Mouse (Mus musculus): ENCODE measurements around the gene Natd1. TPM values are rescaled to one million over a fixed set of nuclear protein-coding genes. Genes with fewer than 3 reads are reported as not detected.

The Natd1 gene
- polyA plus RNA-seq, 1 experiment from 2014 or later = 19.8 TPM

DNA sequence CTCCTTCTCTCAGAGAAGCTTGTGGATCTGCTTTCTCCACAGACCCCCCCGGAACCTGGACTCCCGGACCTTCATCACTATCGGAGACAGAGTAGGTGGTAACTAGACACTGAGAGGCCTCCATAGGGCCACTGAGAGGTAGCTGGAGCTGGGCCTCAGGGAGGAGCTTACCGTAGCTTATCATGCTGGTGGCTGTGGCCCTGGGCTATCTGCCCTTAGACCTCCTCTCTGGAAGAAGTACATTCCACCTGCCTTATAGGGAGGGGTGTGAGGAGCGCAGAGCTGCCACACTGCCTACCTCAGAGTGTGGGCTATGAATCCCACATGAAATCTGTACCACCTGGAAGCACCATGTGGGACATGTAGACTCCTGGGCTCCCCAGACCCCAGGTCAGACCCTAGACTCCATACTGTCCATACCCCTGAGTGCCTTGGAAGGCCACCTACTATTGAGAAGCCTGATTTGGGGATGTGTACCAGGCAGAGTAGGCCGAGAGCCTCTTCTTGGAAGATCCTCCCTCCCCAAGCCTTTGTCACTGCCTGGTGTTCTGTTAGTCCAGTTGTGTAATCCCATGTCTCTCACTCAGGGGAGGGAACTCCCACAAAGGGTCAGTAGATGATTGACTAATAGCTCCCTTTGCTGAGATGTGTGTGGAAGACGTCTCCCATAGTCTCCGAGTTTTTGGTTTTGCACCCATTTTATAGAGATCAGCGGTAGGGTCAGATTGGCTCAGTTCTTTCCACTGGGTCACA is 27.9 kb upstream of the Natd1 start:
- no peaks in the 10 kb centered on the region for H3K9me3 ChIP-seq
- no peaks in the 10 kb centered on the region for H3K27me3 ChIP-seq (replicated peaks)
- H3K4me3 ChIP-seq = no peak overlapping the region
- H3K4me1 ChIP-seq = peaks cover 55% of the 10 kb centered on the region
- 56% methylated on average over 9 of the region's 9 CpGs for WGBS
- H3K27ac ChIP-seq (replicated peaks) = peak overlapping the region; percentile 55
- peaks cover 53% of the 10 kb centered on the region for H3K36me3 ChIP-seq
- ATAC-seq (ENCODE audit: extremely low read depth, insufficient number of reproducible peaks, low FRiP score, low TSS enrichment) = 0 out of 2 replicates have a peak, but pooled peaks have one; percentile 8
- H3K4me2 ChIP-seq = peak overlapping the region; percentile 39
- peak overlapping the region; percentile 30; the same call in 1 of the 2 replicates for H3K9ac ChIP-seq

GRCm38 (mm10) chr11:60941370-60941769 is 26.8 kb upstream of the Natd1 start:
- Histone ChIP-seq H3K9ac (peak overlapping the region; percentile 30; the same call in 1 of the 2 replicates), H3K4me3 (no peak overlapping the region), H3K27ac (replicated peaks) (peak overlapping the region; percentile 55), H3K27me3 (replicated peaks) (no peaks in the 10 kb centered on the region), H3K4me1 (peaks cover 65% of the 10 kb centered on the region), H3K36me3 (peaks cover 43% of the 10 kb centered on the region), H3K4me2 (peak overlapping the region; percentile 39), H3K9me3 (no peaks in the 10 kb centered on the region)
- ATAC-seq (ENCODE audit: extremely low read depth, insufficient number of reproducible peaks, low FRiP score, low TSS enrichment) = no peak
- WGBS = 35% methylated on average over 9 of the region's 9 CpGs

- peaks cover 74% of the 10 kb centered on the region for H3K4me1 ChIP-seq
Observed at GRCm38 (mm10) chr11:60940501-60940900, 26.0 kb upstream of the Natd1 start.

DNA sequence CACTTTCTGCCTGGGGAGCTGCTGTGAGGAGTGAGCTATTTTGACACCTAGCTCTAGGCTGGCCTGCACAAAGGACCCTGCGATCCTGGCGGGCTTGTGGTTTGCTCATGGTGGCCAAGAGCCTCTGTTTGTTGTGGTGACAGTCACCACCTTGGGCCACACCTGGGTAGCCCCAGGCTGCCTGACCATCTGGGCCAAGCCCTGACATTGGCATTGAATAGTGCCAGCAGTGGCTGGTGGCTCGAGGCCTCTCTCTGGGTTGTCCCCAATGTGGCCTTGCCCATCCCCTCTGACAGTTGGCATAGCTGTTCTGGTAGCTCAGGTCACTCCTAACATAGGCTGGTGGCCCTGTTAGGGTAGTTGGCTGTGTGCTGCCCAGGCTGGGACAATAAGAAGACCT is 24.9 kb upstream of the Natd1 start:
- Histone ChIP-seq H3K4me1 (peaks cover 83% of the 10 kb centered on the region), H3K27ac (replicated peaks) (peak overlapping the region; percentile 54), H3K36me3 (peaks cover 24% of the 10 kb centered on the region), H3K27me3 (replicated peaks) (no peaks in the 10 kb centered on the region), H3K9me3 (no peaks in the 10 kb centered on the region), H3K9ac (peak overlapping the region; percentile 40; the same call in 1 of the 2 replicates), H3K4me2 (no peak overlapping the region), H3K4me3 (no peak overlapping the region)
- ATAC-seq (ENCODE audit: extremely low read depth, insufficient number of reproducible peaks, low FRiP score, low TSS enrichment) = no peak
- WGBS = 77% methylated on average over 3 of the region's 3 CpGs

More at GRCm38 (mm10) chr11:60940501-60940900, 26.0 kb upstream of the Natd1 start:
- H3K27ac ChIP-seq (replicated peaks) = no peak overlapping the region
- H3K4me2 ChIP-seq = no peak overlapping the region
- no peak overlapping the region for H3K4me3 ChIP-seq
- WGBS = 76% methylated on average over 5 of the region's 5 CpGs
- H3K9ac ChIP-seq = no peak overlapping the region
- ATAC-seq (ENCODE audit: extremely low read depth, insufficient number of reproducible peaks, low FRiP score, low TSS enrichment) = no peak
- H3K9me3 ChIP-seq = no peaks in the 10 kb centered on the region
- peaks cover 34% of the 10 kb centered on the region for H3K36me3 ChIP-seq
- H3K27me3 ChIP-seq (replicated peaks) = no peaks in the 10 kb centered on the region

- 77% methylated on average over 3 of the region's 3 CpGs for WGBS
- no peaks in the 10 kb centered on the region for H3K9me3 ChIP-seq
- peaks cover 5% of the 10 kb centered on the region for H3K36me3 ChIP-seq
- ATAC-seq (ENCODE audit: extremely low read depth, insufficient number of reproducible peaks, low FRiP score, low TSS enrichment) = no peak
- 0 out of 2 replicates have a peak overlapping the region, but pooled peaks have one; percentile 13 for H3K9ac ChIP-seq
- H3K4me3 ChIP-seq = no peak overlapping the region
- no peak overlapping the region for H3K27ac ChIP-seq (replicated peaks)
- H3K4me1 ChIP-seq = peaks cover 97% of the 10 kb centered on the region
- 0 out of 2 replicates have a peak overlapping the region, but pooled peaks have one; percentile 7 for H3K4me2 ChIP-seq
- H3K27me3 ChIP-seq (replicated peaks) = no peaks in the 10 kb centered on the region
Observed at GRCm38 (mm10) chr11:60937611-60938010, 23.1 kb upstream of the Natd1 start.

DNA sequence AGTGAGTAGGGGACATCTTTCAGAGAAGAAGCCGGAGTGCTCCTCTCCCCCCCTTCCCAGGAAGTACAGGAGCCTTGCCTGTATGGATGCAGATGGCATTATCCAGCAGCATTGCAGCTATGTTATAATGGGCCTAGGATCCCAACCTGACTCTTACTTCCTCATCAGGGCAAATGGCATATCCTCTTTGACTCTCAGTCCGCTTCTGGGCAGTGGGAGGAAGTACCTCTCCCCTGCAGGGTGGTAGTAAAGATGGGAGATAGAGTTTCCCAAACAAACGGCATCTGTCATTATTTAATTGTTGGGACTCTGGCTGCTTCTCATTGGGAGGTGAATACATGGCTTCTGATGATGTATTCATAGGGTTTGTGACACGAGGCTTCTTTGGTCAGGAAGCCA is 21.4 kb upstream of the Natd1 start:
- Histone ChIP-seq H3K27me3 (replicated peaks) (no peaks in the 10 kb centered on the region), H3K36me3 (no peaks in the 10 kb centered on the region), H3K27ac (replicated peaks) (peak overlapping the region; percentile 79), H3K4me2 (peak overlapping the region; percentile 55), H3K9me3 (no peaks in the 10 kb centered on the region), H3K4me1 (peaks cover 86% of the 10 kb centered on the region), H3K9ac (peak overlapping the region; percentile 15; the same call in 1 of the 2 replicates), H3K4me3 (peak overlapping the region; percentile 31)
- no peak for ATAC-seq (ENCODE audit: extremely low read depth, insufficient number of reproducible peaks, low FRiP score, low TSS enrichment)
- 74% methylated on average over 4 of the region's 4 CpGs for WGBS

GRCm38 (mm10) chr11:60935326-60935974 is 20.9 kb upstream of the Natd1 start:
- Histone ChIP-seq H3K4me3 (peak overlapping the region; percentile 31), H3K4me1 (peaks cover 86% of the 10 kb centered on the region), H3K9me3 (no peaks in the 10 kb centered on the region), H3K4me2 (peak overlapping the region; percentile 55), H3K27ac (replicated peaks) (peak overlapping the region; percentile 79), H3K27me3 (replicated peaks) (no peaks in the 10 kb centered on the region), H3K36me3 (no peaks in the 10 kb centered on the region), H3K9ac (peak overlapping the region; percentile 15)
- peak; percentile 59 for ATAC-seq (ENCODE audit: extremely low read depth, insufficient number of reproducible peaks, low FRiP score, low TSS enrichment)
- WGBS = 57% methylated on average over 7 of the region's 7 CpGs

DNA sequence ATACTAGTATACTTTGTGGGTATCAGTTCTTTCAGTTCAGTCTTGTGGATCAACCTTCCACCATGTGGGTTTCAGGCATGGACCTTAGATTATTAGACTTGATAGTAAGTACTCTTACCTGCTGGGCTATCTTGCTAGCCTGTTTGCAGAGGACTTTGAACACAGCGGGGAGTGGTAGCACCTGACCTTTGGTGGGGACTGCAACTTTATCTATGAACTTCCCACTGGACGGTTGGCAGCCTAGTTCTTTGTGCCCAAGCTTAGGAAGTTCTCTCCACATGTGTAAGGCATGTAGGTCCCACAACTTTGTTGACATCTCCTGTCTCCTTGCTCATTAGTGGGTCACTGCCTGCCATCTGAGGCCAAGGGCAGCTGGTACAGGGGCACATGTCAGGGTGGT is 20.2 kb upstream of the Natd1 start:
- Histone ChIP-seq H3K36me3 (no peaks in the 10 kb centered on the region), H3K9me3 (no peaks in the 10 kb centered on the region), H3K27me3 (replicated peaks) (no peaks in the 10 kb centered on the region), H3K4me3 (peak overlapping the region; percentile 31), H3K4me1 (peaks cover 86% of the 10 kb centered on the region), H3K9ac (peak overlapping the region; percentile 15; the same call in 1 of the 2 replicates), H3K4me2 (peak overlapping the region; percentile 55), H3K27ac (replicated peaks) (peak overlapping the region; percentile 79)
- ATAC-seq (ENCODE audit: extremely low read depth, insufficient number of reproducible peaks, low FRiP score, low TSS enrichment) = no peak
- 77% methylated on average over 2 of the region's 2 CpGs for WGBS

- H3K36me3 ChIP-seq = no peaks in the 10 kb centered on the region
- no peaks in the 10 kb centered on the region for H3K27me3 ChIP-seq (replicated peaks)
- WGBS = 69% methylated on average over 10 of the region's 10 CpGs
- H3K9ac ChIP-seq = peak overlapping the region; percentile 97
- H3K27ac ChIP-seq (replicated peaks) = peak overlapping the region; percentile 89
- H3K4me1 ChIP-seq = peaks cover 71% of the 10 kb centered on the region
- no peak for ATAC-seq (ENCODE audit: extremely low read depth, insufficient number of reproducible peaks, low FRiP score, low TSS enrichment)
- H3K9me3 ChIP-seq = no peaks in the 10 kb centered on the region
- H3K4me2 ChIP-seq = peak overlapping the region; percentile 97
- peak overlapping the region; percentile 90 for H3K4me3 ChIP-seq
Observed at GRCm38 (mm10) chr11:60933178-60933930, 18.8 kb upstream of the Natd1 start.

DNA sequence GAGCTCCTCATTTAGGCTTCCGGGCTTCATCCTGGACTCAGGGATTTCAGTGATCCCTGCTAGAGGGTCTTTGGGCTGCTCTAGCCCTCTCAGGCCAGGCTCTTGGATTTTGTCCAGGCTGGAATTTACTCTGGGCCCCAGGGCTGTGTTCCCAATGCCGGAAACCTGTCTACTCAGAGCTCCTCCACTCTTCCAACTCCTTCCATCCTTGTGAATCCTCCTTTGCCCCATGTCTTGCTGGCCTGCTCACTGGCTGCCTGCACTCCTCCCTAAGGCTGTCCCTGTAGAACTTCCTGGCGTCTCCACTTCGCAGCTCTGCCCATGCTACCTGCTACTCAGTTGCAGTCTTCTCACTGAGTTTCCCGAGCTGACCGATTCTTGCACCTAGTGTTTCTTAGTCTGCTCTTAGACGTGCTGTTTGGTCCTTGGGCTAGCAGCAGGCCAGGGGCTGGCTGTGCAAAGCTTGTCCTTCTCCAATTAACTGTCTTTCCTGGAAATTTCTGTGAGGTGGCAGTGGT is 18.0 kb upstream of the Natd1 start:
- H3K36me3 ChIP-seq = no peaks in the 10 kb centered on the region
- no peak for ATAC-seq (ENCODE audit: extremely low read depth, insufficient number of reproducible peaks, low FRiP score, low TSS enrichment)
- H3K9me3 ChIP-seq = no peaks in the 10 kb centered on the region
- H3K4me1 ChIP-seq = peaks cover 66% of the 10 kb centered on the region
- under 1% methylated on average over 7 of the region's 7 CpGs for WGBS
- peak overlapping the region; percentile 89 for H3K27ac ChIP-seq (replicated peaks)
- H3K4me2 ChIP-seq = peak overlapping the region; percentile 97
- peak overlapping the region; percentile 90 for H3K4me3 ChIP-seq
- no peaks in the 10 kb centered on the region for H3K27me3 ChIP-seq (replicated peaks)
- peak overlapping the region; percentile 97 for H3K9ac ChIP-seq
